Mouse (Mus musculus): ENCODE measurements at regions not wholly inside any gene's neighbourhood (a gene's known extent, or its start where the extent isn't known, plus 50 kb on each side); places are given as distances from the start of the nearest gene placed in this dataset.
"Not testable (repeated sequence)": the region's sequence is repeated elsewhere in the genome, so short reads cannot be mapped to it uniquely, and the experiment has no call there.

DNA sequence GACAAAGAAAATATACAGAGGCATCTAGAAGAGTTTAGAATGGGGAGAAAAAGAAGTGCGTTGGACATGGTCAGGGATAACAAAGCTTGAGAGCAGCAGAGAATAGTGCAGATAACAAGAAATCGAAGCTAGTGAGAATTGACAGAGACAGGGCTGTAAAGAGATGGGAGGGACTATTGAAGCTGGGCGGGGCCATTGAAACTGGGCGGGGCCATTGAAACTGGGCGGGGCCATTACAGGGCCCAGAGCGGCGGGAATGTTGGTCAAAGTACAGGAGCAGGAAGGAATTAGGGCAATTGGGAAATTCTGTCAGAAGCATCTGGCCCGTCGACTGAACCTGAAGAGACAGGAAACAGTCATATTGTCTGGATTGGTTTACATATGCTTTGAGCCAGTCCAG is 243.3 kb upstream of the Srek1ip1 start:
- no peak for DNase-seq (ENCODE audit: low read depth)

DNA sequence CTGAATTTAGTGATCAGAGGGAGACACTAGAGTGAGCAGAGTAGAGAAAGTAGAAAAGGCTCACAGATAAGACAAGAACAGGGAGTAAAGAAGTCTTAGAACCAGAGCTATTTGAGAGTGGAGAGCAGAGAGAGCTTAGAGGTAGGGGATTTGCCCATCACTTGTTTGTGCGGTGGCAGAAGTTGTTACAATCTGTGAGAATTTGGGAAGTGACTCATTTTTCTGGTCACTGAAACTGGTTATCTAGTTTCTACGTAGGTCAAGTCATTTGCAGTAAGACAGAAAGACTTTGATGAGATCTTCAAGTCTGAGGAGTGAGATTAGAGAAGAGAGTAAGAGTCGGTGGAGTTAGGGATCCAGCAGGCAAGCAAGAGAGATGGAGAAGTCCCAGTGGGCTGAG is 239.0 kb upstream of the Srek1ip1 start:
- DNase-seq (ENCODE audit: low read depth) = no peak

- not testable (repeated sequence) for DNase-seq (ENCODE audit: low read depth)
Observed at GRCm38 (mm10) chr13:104556609-104557008, 235.7 kb upstream of the Srek1ip1 start.

GRCm38 (mm10) chr13:104559876-104560275 is 232.4 kb upstream of the Srek1ip1 start:
- DNase-seq (ENCODE audit: low read depth) = no peak

GRCm38 (mm10) chr13:104560500-104561114 is 231.7 kb upstream of the Srek1ip1 start:
- peak; percentile 66 for DNase-seq (ENCODE audit: low read depth)

- no peak for DNase-seq (ENCODE audit: low read depth)
Observed at GRCm38 (mm10) chr13:104562536-104562935, 229.7 kb upstream of the Srek1ip1 start.

- DNase-seq (ENCODE audit: low read depth) = peak; percentile 36
Observed at GRCm38 (mm10) chr13:104563019-104563418, 229.3 kb upstream of the Srek1ip1 start.

GRCm38 (mm10) chr13:104563889-104564288 is 228.4 kb upstream of the Srek1ip1 start:
- no peak for DNase-seq (ENCODE audit: low read depth)

GRCm38 (mm10) chr13:104569765-104570164 is 222.5 kb upstream of the Srek1ip1 start:
- no peak for DNase-seq (ENCODE audit: low read depth)

DNA sequence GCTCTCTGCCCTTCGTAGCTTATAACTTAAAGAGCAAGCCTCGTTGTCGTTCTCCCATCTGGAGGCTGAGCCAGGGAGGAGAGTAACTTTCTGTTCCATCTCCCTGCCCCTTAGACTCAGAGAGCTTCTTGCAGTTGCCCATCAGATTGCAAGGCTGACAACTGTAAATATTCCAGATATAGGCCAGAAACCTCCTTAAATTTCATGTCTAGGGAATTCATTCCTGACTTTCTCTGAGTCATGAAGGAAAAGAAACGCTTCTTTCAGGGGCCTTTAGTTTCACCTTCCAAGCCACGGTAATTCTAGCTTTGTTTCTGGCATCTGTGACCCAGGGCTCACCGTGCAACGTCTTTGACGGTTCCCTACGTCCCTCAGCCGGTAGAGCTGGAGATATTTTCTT is 220.0 kb upstream of the Srek1ip1 start:
- DNase-seq (ENCODE audit: low read depth) = no peak

- DNase-seq (ENCODE audit: low read depth) = no peak
Observed at GRCm38 (mm10) chr13:104574396-104574795, 217.9 kb upstream of the Srek1ip1 start.

DNA sequence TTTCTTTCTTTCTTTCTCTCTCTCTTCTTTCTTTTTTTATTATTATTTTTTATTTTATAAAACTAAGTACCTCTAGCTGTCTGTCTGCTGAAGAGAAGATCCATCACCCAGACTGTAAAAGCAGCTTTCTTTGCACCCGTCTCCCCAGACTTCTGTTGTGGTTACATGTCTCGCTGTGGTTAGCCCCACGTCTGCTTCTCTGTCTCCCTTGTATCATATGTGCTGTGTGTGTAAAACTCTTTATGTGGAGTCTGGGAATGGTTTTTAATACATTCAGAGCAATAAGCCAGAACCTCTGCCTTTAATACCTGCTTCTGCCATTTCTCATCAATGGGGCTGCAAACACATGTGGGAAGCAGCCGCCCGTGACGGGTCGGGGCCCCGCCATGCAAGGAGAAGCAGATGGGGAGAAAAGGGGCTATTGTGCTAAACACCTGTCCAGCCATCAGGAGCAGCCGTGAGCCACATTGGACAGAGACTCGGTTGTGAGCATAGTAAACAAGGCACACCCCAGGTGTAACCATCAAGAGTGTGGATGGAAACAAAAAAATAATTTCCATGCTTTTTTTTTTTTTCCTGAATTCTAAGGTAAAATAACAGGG is 216.0 kb upstream of the Srek1ip1 start:
- DNase-seq (ENCODE audit: low read depth) = no peak

DNA sequence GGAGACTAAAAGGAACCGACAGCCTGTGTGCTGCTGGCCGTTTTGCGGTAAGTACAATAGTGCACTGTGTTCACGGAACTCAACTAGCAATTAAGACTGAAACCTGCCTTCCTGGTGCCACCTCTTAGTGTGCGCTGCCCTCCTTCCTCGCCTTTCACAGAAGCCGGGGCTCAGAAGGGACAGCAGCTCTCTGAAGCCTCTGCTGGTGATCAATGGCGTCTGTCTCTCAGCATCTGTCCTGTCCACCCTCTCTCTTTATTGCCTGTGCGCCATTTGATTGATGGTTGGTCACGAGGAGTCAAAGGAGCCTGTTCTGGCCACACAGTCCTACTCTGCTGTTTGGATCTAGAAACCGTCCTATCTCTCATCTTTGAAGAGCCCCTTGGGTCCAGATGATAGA is 214.4 kb upstream of the Srek1ip1 start:
- no peak for DNase-seq (ENCODE audit: low read depth)

DNA sequence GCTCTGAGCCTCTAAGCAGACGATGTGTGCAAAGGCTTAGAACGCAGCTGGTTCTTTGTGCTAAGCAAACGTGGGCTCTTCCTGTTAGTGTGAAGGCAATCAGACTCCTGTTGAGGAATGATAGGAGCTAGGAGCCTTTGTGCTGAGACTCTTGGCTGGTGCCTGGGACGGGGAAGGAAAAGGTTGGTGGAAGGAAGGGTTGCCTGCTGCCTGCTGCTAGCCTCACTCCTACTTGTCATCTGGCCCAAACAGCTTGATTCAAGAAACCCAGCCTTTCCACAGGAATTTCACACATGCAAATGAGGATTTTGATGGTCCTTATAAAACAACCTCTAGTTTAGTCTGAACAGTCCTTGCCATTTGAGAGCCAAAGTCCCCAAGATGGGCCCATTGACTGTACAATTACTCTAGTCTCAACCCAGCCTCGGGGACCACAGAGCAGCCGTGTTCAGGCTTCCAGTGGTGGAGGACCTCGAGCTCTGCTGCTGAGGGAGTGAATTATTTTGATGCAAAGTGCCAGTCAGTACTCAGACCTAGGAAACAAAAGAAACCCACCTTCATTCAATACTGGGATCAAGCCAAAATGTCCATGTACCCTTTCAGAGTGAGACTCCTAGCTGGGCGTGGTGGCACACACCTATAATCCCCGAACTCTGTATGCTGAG is 211.5 kb upstream of the Srek1ip1 start:
- DNase-seq (ENCODE audit: low read depth) = no peak

Data from fibroblast of lung, adult 2 months (primary cell).